Mouse (Mus musculus) MEL (cell line): ENCODE data around the gene Anp32e. TPM values are rescaled to one million over a fixed set of nuclear protein-coding genes. Genes with fewer than 3 reads are reported as not detected.
"Not testable (repeated sequence)": the region's sequence is repeated elsewhere in the genome, so short reads cannot be mapped to it uniquely, and the experiment has no call there.

Source experiments
- DNase-seq: peaks from one replicate; pipeline ENCODE4 v3.0.0; 2011; ENCODE audit warnings: low read depth, low spot score
- H3K27ac ChIP-seq: 2 replicates; pipeline ENCODE4 v1.5.1; 2012; ENCODE audit warnings: low read depth, mild to moderate bottlenecking, control low read depth, low read length, moderate library complexity; ENCODE audit not compliant: control insufficient read depth
- H3K27me3 ChIP-seq, 2 experiments: fragments of 150-350 bp in 1 of 2; sonication (generic) in 1 of 2; 2 replicates each; pipeline ENCODE4 v1.6.1; 2012; ENCODE audit warnings: low read length in 2 of 2, mild to moderate bottlenecking in 2 of 2, improper control_type of control experiment in 1 of 2, moderate library complexity in 1 of 2; ENCODE audit not compliant: insufficient read depth in 2 of 2, control insufficient read depth in 1 of 2
- H3K36me3 ChIP-seq, 2 experiments: 2 replicates each; pipeline ENCODE4 v1.6.1; 2012 to 2014; ENCODE audit warnings: low read length in 2 of 2, improper control_type of control experiment in 1 of 2, inconsistent platforms in 1 of 2, mild to moderate bottlenecking in 1 of 2; ENCODE audit not compliant: insufficient read depth in 2 of 2, control insufficient read depth in 1 of 2
- H3K4me1 ChIP-seq, 2 experiments: fragments of 150-350 bp in 1 of 2; sonication (generic) in 1 of 2; 2 replicates each; pipeline ENCODE4 v1.6.1; 2012; ENCODE audit warnings: low read length in 2 of 2, improper control_type of control experiment in 1 of 2, mild to moderate bottlenecking in 1 of 2; ENCODE audit not compliant: insufficient read depth in 2 of 2, control insufficient read depth in 1 of 2
- H3K4me3 ChIP-seq, 2 experiments: fragments of 150-350 bp in 1 of 2; sonication (generic) in 1 of 2; 2 replicates each; pipeline ENCODE4 v1.5.1; 2012; ENCODE audit warnings: low read depth in 2 of 2, low read length in 2 of 2, mild to moderate bottlenecking in 2 of 2, moderate library complexity in 2 of 2, control low read depth in 1 of 2, improper control_type of control experiment in 1 of 2; ENCODE audit not compliant: control insufficient read depth in 1 of 2, insufficient read depth in 1 of 2
- H3K79me2 ChIP-seq: 2 replicates; pipeline ENCODE4 v1.6.1; 2012; ENCODE audit warnings: mild to moderate bottlenecking, low read length, moderate library complexity; ENCODE audit not compliant: control insufficient read depth, poor library complexity, insufficient read depth
- H3K9ac ChIP-seq: 2 replicates; pipeline ENCODE4 v1.6.1; 2012; ENCODE audit warnings: low read depth, mild to moderate bottlenecking, control low read depth, low read length, moderate library complexity; ENCODE audit not compliant: control insufficient read depth, poor library complexity, severe bottlenecking
- H3K9me3 ChIP-seq: fragments of 150-350 bp; sonication (generic); replicated peaks from 2 replicates; pipeline ENCODE4 v1.6.1; 2012; ENCODE audit warnings: mild to moderate bottlenecking, low read length, improper control_type of control experiment, moderate library complexity; ENCODE audit not compliant: insufficient read depth
- CHD2 ChIP-seq: IDR thresholded peaks from 2 replicates; pipeline ENCODE4 v1.6.1; 2011; ENCODE audit warnings: low read length, improper control_type of control experiment
- ELF1 ChIP-seq: IDR thresholded peaks from 2 replicates; pipeline ENCODE4 v1.6.1; 2014; ENCODE audit warnings: low read depth, mild to moderate bottlenecking, inconsistent platforms, low read length, improper control_type of control experiment, moderate library complexity
- HCFC1 ChIP-seq: IDR thresholded peaks from 2 replicates; pipeline ENCODE4 v1.6.1; 2012; ENCODE audit warnings: low read depth, mild to moderate bottlenecking, inconsistent platforms, low read length, improper control_type of control experiment, moderate library complexity
- KAT2A ChIP-seq: conservative IDR thresholded peaks from 2 replicates; pipeline ENCODE4 v1.6.1; 2012; ENCODE audit warnings: low read depth, low read length, improper control_type of control experiment, inconsistent platforms
- MAX ChIP-seq: IDR thresholded peaks from 2 replicates; pipeline ENCODE4 v1.6.1; 2011; ENCODE audit warnings: low read length, improper control_type of control experiment
- MAZ ChIP-seq: IDR thresholded peaks from 2 replicates; pipeline ENCODE4 v1.6.1; 2012; ENCODE audit warnings: low read depth, mild to moderate bottlenecking, inconsistent platforms, low read length, improper control_type of control experiment
- MEF2A ChIP-seq: IDR thresholded peaks from 2 replicates; pipeline ENCODE4 v1.6.1; 2014; ENCODE audit warnings: low read depth, mild to moderate bottlenecking, inconsistent platforms, low read length, improper control_type of control experiment; ENCODE audit not compliant: poor library complexity, insufficient replicate concordance, severe bottlenecking; ENCODE audit errors: extremely low read depth
- MXI1 ChIP-seq: IDR thresholded peaks from 2 replicates; pipeline ENCODE4 v1.6.1; 2011; ENCODE audit warnings: mild to moderate bottlenecking, low read depth, low read length, improper control_type of control experiment
- NELFE ChIP-seq: IDR thresholded peaks from 2 replicates; pipeline ENCODE4 v1.6.1; 2011; ENCODE audit warnings: low read depth, low read length, improper control_type of control experiment
- NRF1 ChIP-seq: IDR thresholded peaks from 2 replicates; pipeline ENCODE4 v1.6.1; 2014; ENCODE audit warnings: low read depth, mild to moderate bottlenecking, inconsistent platforms, low read length, improper control_type of control experiment, moderate library complexity; ENCODE audit not compliant: poor library complexity, insufficient read depth, severe bottlenecking
- POLR2A ChIP-seq, 2 experiments: IDR thresholded peaks; 2 replicates each; pipeline ENCODE4 v1.6.1; 2011 to 2012; ENCODE audit warnings: low read length in 2 of 2, mild to moderate bottlenecking in 2 of 2, control low read depth in 1 of 2, improper control_type of control experiment in 1 of 2, low read depth in 1 of 2, moderate library complexity in 1 of 2; ENCODE audit not compliant: control insufficient read depth in 1 of 2, insufficient read depth in 1 of 2, poor library complexity in 1 of 2
- POLR2AphosphoS2 ChIP-seq: IDR thresholded peaks from 2 replicates; pipeline ENCODE4 v1.6.1; 2011; ENCODE audit warnings: low read length, improper control_type of control experiment
- SIN3A ChIP-seq: IDR thresholded peaks from 2 replicates; pipeline ENCODE4 v1.6.1; 2012; ENCODE audit warnings: low read length, improper control_type of control experiment, inconsistent platforms
- TBP ChIP-seq: IDR thresholded peaks from 2 replicates; pipeline ENCODE4 v1.8.0; 2011; ENCODE audit warnings: low read depth, low read length, improper control_type of control experiment
- TCF12 ChIP-seq: IDR thresholded peaks from 2 replicates; pipeline ENCODE4 v1.6.1; 2014; ENCODE audit warnings: low read depth, mild to moderate bottlenecking, inconsistent platforms, low read length, improper control_type of control experiment, moderate library complexity
- UBTF ChIP-seq: IDR thresholded peaks from 2 replicates; pipeline ENCODE4 v1.6.1; 2012; ENCODE audit warnings: low read depth, mild to moderate bottlenecking, inconsistent platforms, low read length, improper control_type of control experiment, moderate library complexity, borderline replicate concordance; ENCODE audit not compliant: insufficient read depth
- USF1 ChIP-seq: IDR thresholded peaks from 2 replicates; pipeline ENCODE4 v1.6.1; 2014; ENCODE audit warnings: low read depth, mild to moderate bottlenecking, inconsistent platforms, low read length, improper control_type of control experiment, moderate library complexity
- ZMIZ1 ChIP-seq: IDR thresholded peaks from 2 replicates; pipeline ENCODE4 v1.6.1; 2012; ENCODE audit warnings: low read depth, mild to moderate bottlenecking, inconsistent platforms, low read length, improper control_type of control experiment, moderate library complexity
- ZNF384 ChIP-seq: IDR thresholded peaks from 2 replicates; pipeline ENCODE4 v1.6.1; 2012; ENCODE audit warnings: low read depth, mild to moderate bottlenecking, inconsistent platforms, low read length, improper control_type of control experiment
- polyA plus RNA-seq, 2 experiments: library from polyadenylated mRNA; stranded (reverse) in 1 of 2; unstranded in 1 of 2; fragments of >175 nt in 1 of 2; fragments of >200 nt in 1 of 2; gene quantifications; 2 replicates each; pipeline versions ENCODE4 v1.2.1 to v1.2.4; 2012; ENCODE audit warnings: low replicate concordance in 2 of 2, low read depth in 1 of 2; ENCODE audit not compliant: insufficient read length in 2 of 2, insufficient read depth in 1 of 2, missing spikeins in 1 of 2
- total RNA-seq: library from RNA; depleted of rRNA; stranded (reverse); fragments of 300-350 nt; gene quantifications from 2 replicates; pipeline ENCODE4 v1.2.3, GENCODE M21; 2012

Gene Anp32e
- total and polyA plus RNA-seq, 3 experiments: 159 to 748 (median 412) TPM

DNA sequence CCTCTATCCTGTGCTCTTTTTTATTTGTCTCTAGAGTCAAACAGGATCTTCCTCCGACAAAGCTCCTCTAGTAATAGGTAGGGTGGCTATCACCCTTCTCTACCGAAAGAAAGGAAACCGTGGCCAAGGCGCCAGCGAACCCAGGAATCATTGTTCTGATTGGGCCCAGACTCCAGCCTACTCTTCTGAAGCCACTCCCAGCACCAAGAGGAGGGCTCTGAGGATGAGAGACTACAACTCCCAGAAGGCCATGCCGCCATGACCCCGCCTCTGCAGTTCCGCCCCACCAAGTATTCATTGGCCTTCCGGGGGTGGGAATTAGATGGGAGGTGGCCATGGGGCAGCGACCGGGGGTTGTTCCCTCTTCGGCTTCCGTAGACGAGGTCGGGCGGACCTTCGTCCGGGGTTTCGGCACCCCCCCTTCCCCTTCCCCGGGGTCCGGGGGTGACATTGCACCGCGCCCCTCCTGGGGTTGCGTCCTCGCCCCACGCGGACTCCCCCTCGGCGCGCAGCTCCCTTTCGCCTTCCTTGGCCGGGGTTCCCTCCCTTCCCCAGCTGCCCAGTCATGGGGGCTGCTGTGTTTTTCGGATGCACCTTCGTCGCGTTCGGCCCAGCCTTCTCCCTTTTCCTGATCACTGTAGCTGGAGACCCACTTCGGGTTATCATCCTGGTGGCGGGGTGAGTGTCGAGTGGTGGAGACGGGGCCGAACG, 35.3 kb upstream of the Anp32e start, which contains the start of gene Aph1a:
Gene Aph1a (plus strand): TSS at position 364 of the 711 bp plus-strand sequence.
- H3K9ac ChIP-seq: peak within 1 kb of the TSS; percentile 82
- peaks cover 11% of the 10 kb centered on the region for H3K79me2 ChIP-seq
- not testable (repeated sequence) for H3K9me3 ChIP-seq, H3K27me3 ChIP-seq
- peaks cover 12 to 20% of the 10 kb centered on the region in 2 experiments for H3K4me1 ChIP-seq
- peak; percentile 100 for DNase-seq
- peak within 1 kb of the TSS; percentile 73 for H3K27ac ChIP-seq
- peak within 1 kb of the TSS; percentile 90 to 98 for H3K4me3 ChIP-seq
- peak; percentile 71 for TF ChIP-seq MAX
- TF ChIP-seq NRF1: 0 out of 2 replicates have a peak, but pooled peaks have one; percentile 45
- TF ChIP-seq MXI1: peak; percentile 70
- peak; percentile 97 for TF ChIP-seq KAT2A
- peak; percentile 97 for TF ChIP-seq ELF1
- 0 out of 2 replicates have a peak, but pooled peaks have one; percentile 43 for TF ChIP-seq ZNF384
- TF ChIP-seq MEF2A: peak; percentile 21; the same call in 1 of the 2 replicates
- TF ChIP-seq USF1: peak; percentile 66
- peak; percentile 97 for TF ChIP-seq NELFE
- TF ChIP-seq TBP: peak; percentile 84
- peak; percentile 95 for TF ChIP-seq POLR2AphosphoS2
- peak; percentile 67; the same call in 1 of the 2 replicates for TF ChIP-seq TCF12
- peak; percentile 85 for TF ChIP-seq MAZ
- TF ChIP-seq ZMIZ1: peak; percentile 89; the same call in 1 of the 2 replicates
- 0 out of 2 replicates have a peak, but pooled peaks have one; percentile 64 for TF ChIP-seq UBTF
- peak; percentile 95 for TF ChIP-seq HCFC1
- TF ChIP-seq POLR2A (IDR thresholded peaks at IDR 0.05; ENCODE audit: control insufficient read depth in 1 of 2, insufficient read depth in 1 of 2, low read depth in 1 of 2, low read length in 2 of 2, poor library complexity in 1 of 2): peak; percentile 38 to 89; a peak in 2 of 4 replicates
- TF ChIP-seq CHD2: peak; percentile 38; the same call in 1 of the 2 replicates
- TF ChIP-seq SIN3A: peak; percentile 89
- peaks cover 0 to 16% of the 10 kb centered on the region in 2 experiments; a peak in 2 of 4 replicates for H3K36me3 ChIP-seq
